Mouse (Mus musculus): ENCODE measurements around the gene Upb1.
"Not testable (repeated sequence)": the region's sequence is repeated elsewhere in the genome, so short reads cannot be mapped to it uniquely, and the experiment has no call there.

Upb1 gene

DNA sequence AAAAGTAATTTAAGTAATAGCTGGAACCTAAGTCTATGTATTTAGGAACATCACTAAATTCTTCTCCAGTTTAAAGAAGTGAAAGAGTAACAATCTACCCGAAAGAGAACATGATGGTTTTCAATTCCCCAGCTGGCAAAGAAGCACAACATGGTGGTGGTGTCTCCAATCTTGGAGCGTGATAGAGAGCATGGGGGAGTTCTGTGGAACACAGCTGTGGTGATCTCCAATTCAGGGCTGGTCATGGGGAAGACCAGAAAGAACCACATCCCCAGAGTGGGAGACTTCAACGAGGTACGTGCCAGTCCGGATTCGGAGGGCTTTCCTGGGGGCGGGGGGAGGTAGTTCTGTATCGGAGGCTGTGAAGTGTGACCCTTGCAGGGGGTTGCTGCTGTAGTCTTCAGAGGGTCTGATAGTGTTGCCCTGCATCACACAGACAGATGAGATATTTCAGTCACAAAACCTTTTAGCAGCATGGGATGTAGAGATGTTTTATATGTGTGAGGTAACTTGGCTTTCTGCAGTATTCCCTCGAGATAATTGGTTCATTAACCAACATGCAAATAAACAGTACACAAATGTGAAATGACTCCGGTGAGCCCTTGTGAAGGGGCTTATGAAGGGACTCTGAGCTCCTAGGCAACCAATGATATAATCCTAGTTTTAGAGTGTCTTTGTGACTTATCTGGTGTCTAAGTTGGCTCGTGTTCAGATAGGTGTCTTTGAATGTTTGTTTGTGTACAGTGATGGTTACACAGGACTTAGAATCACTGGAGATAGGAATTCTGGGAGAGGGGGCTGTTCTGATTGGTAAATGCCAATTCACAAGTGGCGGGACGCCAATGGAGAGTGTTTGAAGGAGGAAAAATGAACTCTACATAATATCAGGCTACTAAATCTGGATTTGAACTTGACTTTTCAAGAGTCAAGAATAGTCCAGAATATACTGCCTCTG lies 27.4 kb downstream of the Upb1 start:
- DNase-seq = no peak

DNA sequence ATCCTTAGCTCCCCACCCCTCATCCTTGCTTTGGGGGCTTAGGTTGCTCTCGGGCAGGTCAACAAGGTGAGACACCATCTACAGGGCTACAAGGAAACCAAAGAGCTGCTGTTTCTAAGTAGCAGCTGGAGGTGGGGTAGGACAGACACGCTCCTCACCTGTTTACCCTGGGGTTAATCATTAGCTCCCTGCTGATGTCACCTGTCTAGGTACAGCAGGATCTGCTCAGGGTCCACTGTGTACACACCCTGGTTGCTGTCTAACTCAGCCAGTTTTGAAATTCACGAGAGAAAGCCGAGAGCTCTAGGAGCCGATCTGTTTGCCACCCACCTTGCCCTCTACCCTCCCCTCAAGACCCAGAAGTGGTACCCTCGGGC lies 28.1 kb downstream of the Upb1 start:
- DNase-seq = no peak

GRCm38 (mm10) chr10:75429522-75430146 lies 28.7 kb downstream of the Upb1 start:
- DNase-seq = no peak

- DNase-seq = no peak
Measured at GRCm38 (mm10) chr10:75430147-75430537, 29.2 kb downstream of the Upb1 start.

GRCm38 (mm10) chr10:75430633-75431032 lies 29.7 kb downstream of the Upb1 start:
- no peak for DNase-seq

GRCm38 (mm10) chr10:75436604-75437217 lies 35.8 kb downstream of the Upb1 start:
- DNase-seq = peak; percentile 79

DNA sequence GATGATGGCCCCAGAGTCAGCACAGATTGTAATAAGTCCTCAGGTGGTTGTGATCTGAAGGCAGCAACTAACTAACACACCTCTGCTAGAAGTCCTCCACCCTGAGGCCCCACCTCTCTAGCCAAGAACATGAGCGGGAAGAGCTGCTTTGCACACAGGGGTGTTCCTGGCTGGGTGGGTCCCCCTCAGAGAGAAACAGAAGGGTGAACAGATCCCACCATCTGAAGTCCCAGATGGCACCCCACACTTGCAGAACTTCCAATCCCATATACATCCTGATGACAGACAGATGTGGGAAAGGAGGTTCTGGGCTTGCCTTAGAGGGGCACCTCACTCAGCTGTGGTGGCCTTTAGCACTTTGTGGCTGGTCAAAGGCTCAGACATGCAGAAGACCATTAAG lies 36.4 kb downstream of the Upb1 start:
- no peak for DNase-seq

DNA sequence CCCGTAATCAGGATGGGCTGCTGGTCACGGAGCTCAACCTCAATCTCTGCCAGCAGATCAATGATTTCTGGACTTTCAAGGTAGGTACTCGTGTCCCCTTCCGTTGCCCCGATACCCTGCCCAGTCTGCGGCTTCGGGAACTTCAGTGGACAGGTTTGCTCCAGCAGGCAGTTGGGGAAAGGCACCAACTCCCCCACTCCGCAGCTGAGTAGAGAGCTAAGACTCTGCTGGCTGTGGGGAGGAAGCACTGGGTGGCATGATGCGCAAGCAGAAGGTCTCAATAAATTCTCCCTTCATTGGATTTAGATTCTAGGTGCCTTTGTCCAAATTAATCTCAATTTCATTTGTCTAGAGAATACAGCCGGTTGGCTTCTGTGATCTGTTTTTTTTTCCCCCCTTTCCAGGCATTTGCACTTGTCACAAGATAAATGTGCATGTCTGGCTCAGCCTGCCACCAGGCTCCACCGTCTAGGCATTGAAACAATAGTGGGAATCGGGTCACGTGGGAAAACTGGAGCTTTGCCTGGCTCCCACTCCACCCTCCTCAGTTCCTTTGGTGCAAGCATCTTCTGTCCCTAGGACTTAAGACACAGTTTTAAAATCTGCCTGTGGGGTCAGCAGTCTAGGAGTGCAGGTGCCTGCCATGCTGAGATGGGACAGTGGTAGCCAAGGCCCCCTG lies 37.4 kb downstream of the Upb1 start:
- DNase-seq = no peak

GRCm38 (mm10) chr10:75439211-75439811 lies 38.4 kb downstream of the Upb1 start:
- peak; percentile 44 for DNase-seq

DNA sequence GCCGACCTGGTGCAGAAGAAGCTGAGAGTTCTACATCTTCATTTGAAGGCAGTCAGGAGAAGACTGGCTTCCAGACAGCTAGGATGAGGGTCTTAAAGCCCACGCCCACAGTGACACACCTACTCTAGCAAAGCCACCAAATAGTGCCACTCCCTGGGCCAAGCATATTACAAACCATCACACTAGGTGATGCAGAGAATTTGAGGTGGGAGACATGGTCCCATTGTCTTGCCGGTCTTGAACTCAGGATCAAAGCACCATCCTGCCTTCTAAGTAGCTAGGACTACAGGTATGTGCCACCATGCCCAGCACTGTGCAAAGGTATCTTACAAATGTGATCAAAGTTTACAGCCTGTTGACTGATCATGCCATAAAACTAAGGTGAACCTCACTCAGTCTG lies 39.8 kb downstream of the Upb1 start:
- no peak for DNase-seq

DNA sequence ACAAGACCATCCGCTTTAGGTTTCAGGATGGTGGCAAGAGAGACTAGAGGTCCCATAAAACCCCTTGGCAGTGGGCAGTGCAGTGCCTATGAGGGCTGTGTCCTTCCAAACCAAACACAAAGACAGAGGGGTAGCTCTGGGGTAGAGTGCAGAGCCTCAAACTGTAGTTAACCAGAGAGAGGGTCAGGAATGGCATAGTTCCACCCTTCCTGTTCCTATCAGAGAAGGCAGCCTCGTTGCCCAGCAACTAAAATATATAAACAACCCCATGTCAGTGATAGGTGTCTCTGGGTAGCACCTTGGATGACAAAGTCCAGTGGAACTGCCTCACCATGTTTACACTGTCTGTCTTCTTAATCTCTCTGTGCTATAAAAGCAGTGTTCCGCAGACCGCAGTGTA lies 40.9 kb downstream of the Upb1 start:
- no peak for DNase-seq

DNA sequence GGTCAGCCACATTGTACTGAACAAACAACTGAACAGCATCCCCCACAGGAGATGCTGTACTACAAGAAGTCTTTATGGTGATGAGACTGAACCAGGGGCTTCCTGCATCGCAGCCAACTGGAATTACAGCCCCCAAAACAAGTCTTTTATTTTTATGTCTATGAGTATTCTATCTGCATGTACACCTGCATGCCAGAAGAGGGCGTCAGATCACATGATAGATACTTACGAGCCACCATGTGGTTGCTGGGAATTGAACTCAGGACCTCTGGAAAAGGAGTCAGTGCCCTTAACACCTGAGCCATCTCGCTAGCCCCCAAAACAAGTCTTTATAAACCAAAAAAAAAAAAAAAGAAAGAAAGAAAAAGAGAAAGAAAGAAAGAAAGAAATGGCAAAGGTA lies 42.1 kb downstream of the Upb1 start:
- DNase-seq = no peak

DNA sequence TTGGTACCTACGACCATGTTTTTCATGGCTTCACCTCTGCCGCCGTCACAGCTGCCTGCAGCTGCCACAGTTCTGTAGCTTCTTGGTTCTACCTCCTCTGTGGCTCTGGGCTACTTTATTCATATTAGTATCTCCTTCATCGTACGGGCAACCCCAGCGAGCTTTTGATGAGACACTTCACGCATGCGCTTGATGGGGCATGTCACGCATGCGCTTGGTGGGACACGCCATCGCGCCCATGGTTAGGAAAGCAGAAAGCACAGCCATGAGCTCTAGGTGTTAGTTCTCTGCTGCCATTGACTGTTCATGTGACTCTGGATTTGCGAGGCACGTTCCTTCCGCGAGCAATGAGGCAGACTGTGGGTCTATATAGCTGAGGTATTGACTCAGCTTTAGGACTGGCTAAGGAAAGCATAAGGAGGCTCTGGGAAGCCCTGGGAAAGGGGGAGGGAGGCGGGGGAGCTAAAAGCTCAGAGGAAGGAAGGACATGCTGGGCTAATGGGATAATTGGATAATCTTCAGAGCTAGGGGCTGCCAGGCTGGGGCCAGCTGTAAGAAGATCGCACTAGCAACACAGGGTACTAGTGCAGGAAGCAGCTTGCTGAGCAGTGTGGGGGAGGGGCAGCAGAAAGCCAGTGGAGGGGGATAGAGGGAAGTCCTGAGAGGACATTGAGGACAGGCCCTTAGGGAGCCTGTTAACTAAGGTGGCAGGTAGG lies 43.4 kb downstream of the Upb1 start:
- peak; percentile 20 for DNase-seq

DNA sequence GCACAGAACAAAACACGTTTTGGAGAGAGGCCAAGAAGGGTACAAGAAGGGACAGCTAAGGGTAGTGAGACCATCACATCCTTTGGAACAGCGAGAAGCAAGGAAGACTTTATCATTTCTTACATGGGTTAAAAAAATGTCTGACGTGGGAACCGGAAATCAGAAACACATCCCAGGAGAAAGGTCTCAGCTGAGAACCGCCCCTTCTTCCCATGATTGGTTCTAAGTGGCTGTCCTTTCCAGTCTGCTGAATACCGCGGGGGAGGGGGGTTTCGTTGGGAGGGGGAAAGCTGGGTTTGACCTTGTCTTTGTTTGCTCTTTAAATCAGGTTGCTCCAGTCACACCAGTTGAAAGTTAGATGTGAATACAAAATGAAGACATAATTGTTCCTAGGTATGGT lies 44.1 kb downstream of the Upb1 start:
- no peak for DNase-seq

DNA sequence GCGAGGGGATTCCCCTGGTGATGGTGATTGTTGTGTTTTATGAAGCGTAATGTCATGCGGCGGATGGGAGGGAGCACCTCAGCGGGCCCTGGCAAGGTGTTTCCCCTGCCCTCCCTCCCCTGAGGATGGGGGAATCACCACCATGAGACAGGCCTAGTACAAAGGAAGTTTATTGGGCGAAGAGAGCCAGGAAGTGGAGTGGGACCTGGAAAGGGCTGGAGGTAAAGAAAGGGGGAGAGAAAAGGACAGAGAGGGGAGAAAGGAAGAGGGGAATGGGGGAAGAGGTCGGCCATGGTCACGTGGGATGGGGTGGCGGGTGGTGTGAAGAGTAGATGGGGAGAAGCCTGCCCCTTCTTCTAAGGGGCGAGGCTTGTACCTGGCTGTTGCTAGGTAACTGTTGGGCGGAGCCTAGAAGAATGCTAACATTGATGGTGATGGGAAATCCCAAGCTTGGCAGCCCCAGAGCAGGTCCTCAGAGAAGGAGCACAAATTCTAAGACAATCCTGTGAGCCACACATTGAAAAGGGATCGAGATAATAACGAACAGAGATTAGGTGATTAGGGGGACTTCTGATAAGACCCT lies 45.7 kb downstream of the Upb1 start:
- peak; percentile 26 for DNase-seq

DNA sequence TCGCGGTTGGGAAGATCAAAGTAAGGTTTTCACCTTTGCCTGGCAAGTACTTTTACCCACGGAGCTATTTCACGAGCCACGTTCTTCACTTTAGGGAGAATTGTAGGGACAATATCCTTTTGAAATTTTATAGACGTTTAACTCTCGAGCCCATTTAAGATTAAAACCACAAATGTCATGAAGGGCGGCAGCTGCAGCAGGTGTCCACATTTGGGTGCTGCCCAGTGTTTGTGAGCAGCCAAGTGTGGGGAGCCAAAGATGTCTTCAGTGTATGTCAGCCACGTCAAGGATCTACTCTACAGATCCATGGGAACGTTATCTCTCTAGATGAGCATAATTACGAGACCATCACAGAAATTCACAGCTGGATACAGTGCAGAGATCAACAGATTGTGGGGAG lies 46.6 kb downstream of the Upb1 start:
- DNase-seq = no peak

DNA sequence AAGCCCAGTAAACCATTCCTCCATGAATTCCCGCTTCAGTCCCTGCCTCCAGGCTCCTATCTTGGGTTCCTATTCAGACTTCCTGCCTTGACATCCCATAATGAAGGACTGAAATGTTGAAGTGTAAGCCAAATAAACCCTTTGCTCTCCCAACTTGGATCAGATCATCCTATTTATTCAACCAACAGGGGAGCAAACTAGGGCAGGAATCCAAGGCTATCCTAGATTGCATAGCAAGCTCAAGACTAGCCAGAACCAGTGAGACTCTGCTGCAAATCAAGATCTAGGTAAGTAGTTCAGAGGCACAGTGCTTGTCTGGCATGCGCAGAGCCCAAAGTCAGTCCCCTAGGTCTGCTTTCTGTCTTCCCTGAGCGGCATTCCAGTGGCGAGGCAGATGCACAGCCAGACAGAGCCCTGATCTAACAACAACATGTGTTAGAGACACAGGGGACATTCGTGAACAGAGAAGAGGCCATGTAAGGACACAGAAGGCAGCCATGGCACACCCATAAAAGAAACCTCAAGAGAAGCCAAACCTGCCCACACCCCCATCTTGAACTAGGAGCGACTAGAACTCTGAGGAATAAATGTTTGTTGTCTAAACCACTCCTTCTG lies 48.0 kb downstream of the Upb1 start:
- DNase-seq = no peak

GRCm38 (mm10) chr10:75450331-75450730 lies 49.4 kb downstream of the Upb1 start:
- no peak for DNase-seq

- DNase-seq = no peak
Measured at GRCm38 (mm10) chr10:75451036-75451786, 50.3 kb downstream of the Upb1 start.

GRCm38 (mm10) chr10:75456061-75456831 lies 55.3 kb downstream of the Upb1 start:
- not testable (repeated sequence) for DNase-seq

Measured in thymus, postnatal 14 days (tissue).